Mouse (Mus musculus): Measurements from ENCODE around the gene Sec22b.

DNA sequence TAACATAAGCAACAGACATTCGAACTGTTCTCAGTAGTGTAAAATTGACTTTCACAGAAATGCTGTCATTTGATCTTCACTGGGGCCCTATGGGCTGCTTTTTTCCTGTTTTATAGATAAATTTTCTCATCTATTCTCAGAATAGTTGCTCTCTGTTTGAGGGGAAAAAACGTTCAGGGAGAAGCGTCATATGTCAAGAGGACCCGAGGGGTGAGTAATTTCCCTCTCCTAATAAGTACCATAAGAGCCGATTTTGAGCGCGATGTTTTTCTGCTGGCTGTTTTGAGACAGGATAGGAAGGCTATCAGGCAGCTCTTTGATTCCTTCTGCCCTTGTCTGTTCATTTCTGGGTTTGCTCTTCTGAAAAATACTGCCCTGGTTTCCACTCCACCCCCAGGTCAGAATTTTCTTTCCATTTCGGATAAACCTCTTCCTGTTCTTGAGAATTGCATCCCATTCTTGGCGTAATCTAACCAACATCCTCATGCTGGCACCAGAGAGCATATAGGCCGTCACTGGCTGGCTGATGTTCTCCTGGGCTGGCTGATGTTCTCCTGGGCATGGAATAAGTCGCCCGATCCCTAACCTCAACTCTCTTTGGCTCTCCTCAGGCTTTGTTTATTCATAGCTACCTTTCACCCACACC, 29.3 kb downstream of the Sec22b start:
- TF ChIP-seq CTCF (conservative IDR thresholded peaks at IDR 0.05; ENCODE audit: insufficient read depth, insufficient read length, low read depth, low read length) (no peak), POLR2A (IDR thresholded peaks at IDR 0.05; ENCODE audit: low read depth, low read length) (no peak)

All from kidney, adult 2 months (tissue).